Mouse (Mus musculus) heart, embryonic 16.5 days (tissue): ENCODE data around the gene Prkra. TPM values are rescaled to one million over a fixed set of nuclear protein-coding genes. Genes with fewer than 3 reads are reported as not detected.
A peak's percentile ranks its signal among the peaks of the same experiment; 100 is the strongest.
"Not testable (repeated sequence)": the region's sequence is repeated elsewhere in the genome, so short reads cannot be mapped to it uniquely, and the experiment has no call there.

Experiments used
- ATAC-seq: fragments of 200-750 bp; cut with Nextera tagmentation; replicated peaks from 2 replicates; pipeline ENCODE4 v1.8.0; 2017; ENCODE audit warnings: moderate number of reproducible peaks; ENCODE audit not compliant: insufficient read depth, low FRiP score; ENCODE audit errors: extremely low read depth
- H3K27ac ChIP-seq: fragments of 300-500 bp; sonication (generic); 2 replicates; pipeline ENCODE4 v1.5.1; 2014; ENCODE audit warnings: mild to moderate bottlenecking, low read length, control low read depth, moderate library complexity
- H3K27me3 ChIP-seq: fragments of 300-500 bp; sonication (generic); 2 replicates; pipeline ENCODE4 v1.6.1; 2014; ENCODE audit warnings: low read length, mixed read lengths; ENCODE audit not compliant: control insufficient read depth, insufficient read depth
- H3K36me3 ChIP-seq: fragments of 300-500 bp; sonication (generic); 2 replicates; pipeline ENCODE4 v1.6.1; 2014; ENCODE audit not compliant: control insufficient read depth, insufficient read depth
- H3K4me1 ChIP-seq: fragments of 300-500 bp; sonication (generic); 2 replicates; pipeline ENCODE4 v1.6.1; 2014; ENCODE audit warnings: low read length, mixed read lengths; ENCODE audit not compliant: control insufficient read depth, insufficient read depth
- H3K4me2 ChIP-seq: fragments of 300-500 bp; sonication (generic); 2 replicates; pipeline ENCODE4 v1.6.1; 2014; ENCODE audit warnings: low read depth, mild to moderate bottlenecking, control low read depth, low read length
- H3K4me3 ChIP-seq: fragments of 300-500 bp; sonication (generic); 2 replicates; pipeline ENCODE4 v1.5.1; 2014; ENCODE audit warnings: mild to moderate bottlenecking, control low read depth, low read length
- H3K9ac ChIP-seq: fragments of 300-500 bp; sonication (generic); 2 replicates; pipeline ENCODE4 v1.6.1; 2014; ENCODE audit warnings: low read length, control low read depth
- H3K9me3 ChIP-seq: fragments of 300-500 bp; sonication (generic); replicated peaks from 2 replicates; pipeline ENCODE4 v1.6.1; 2016; ENCODE audit warnings: low read length; ENCODE audit not compliant: control insufficient read depth
- WGBS: fragments of 180-500 bp; shearing (Covaris S2); extraction: QIAGEN DNeasy Blood & Tissue Kit; methylation state at CpG from one replicate; pipeline ENCODE4 v1.1.7; 2014; 5-methylcytosine and 5-hydroxymethylcytosine counted together
- polyA plus RNA-seq: library from polyadenylated mRNA; unstranded; fragments of >200 nt; fragmentation: Nextera tagmentation; extraction: Ambion mirVana; gene quantifications from 2 replicates; pipeline ENCODE4 v1.2.1, GENCODE M21; 2015

The Prkra gene
- polyA plus RNA-seq, 1 experiment from 2014 or later: 31.9 TPM

GRCm38 (mm10) chr2:76647441-76647869 lies 360 bp downstream of the Prkra start:
- Histone ChIP-seq H3K4me3 (peak overlapping the region; percentile 72), H3K4me1 (peaks cover 12% of the 10 kb centered on the region), H3K27me3 (no peaks in the 10 kb centered on the region), H3K36me3 (no peaks in the 10 kb centered on the region), H3K9me3 (no peaks in the 10 kb centered on the region), H3K27ac (peak overlapping the region; percentile 83), H3K4me2 (peak overlapping the region; percentile 85), H3K9ac (peak overlapping the region; percentile 84)
- WGBS: under 1% methylated on average over 27 of the region's 32 CpGs
- peak; percentile 23 for ATAC-seq

GRCm38 (mm10) chr2:76643801-76644200 lies 4.0 kb downstream of the Prkra start:
- H3K9me3 ChIP-seq: no peaks in the 10 kb centered on the region
- H3K9ac ChIP-seq: no peak overlapping the region
- H3K4me2 ChIP-seq: no peak overlapping the region
- H3K27me3 ChIP-seq: no peaks in the 10 kb centered on the region
- no peak overlapping the region for H3K4me3 ChIP-seq
- ATAC-seq: no peak
- H3K36me3 ChIP-seq: peaks cover 13% of the 10 kb centered on the region
- H3K4me1 ChIP-seq: peaks cover 10% of the 10 kb centered on the region
- H3K27ac ChIP-seq: no peak overlapping the region

GRCm38 (mm10) chr2:76639637-76640036 lies 8.2 kb downstream of the Prkra start:
- H3K4me2 ChIP-seq: no peak overlapping the region
- no peaks in the 10 kb centered on the region for H3K4me1 ChIP-seq
- ATAC-seq: no peak
- peaks cover 35% of the 10 kb centered on the region for H3K36me3 ChIP-seq
- no peak overlapping the region for H3K4me3 ChIP-seq
- no peaks in the 10 kb centered on the region for H3K9me3 ChIP-seq
- no peak overlapping the region for H3K9ac ChIP-seq
- H3K27ac ChIP-seq: no peak overlapping the region
- WGBS: 93% methylated on average over 2 of the region's 2 CpGs
- no peaks in the 10 kb centered on the region for H3K27me3 ChIP-seq

GRCm38 (mm10) chr2:76631600-76631999 lies 16.2 kb downstream of the Prkra start:
- 94% methylated on average over 4 of the region's 4 CpGs for WGBS
- no peak overlapping the region for H3K4me2 ChIP-seq
- no peaks in the 10 kb centered on the region for H3K4me1 ChIP-seq
- no peak overlapping the region for H3K27ac ChIP-seq
- no peak for ATAC-seq
- no peaks in the 10 kb centered on the region; the same call in 1 of the 2 replicates for H3K9me3 ChIP-seq
- no peaks in the 10 kb centered on the region for H3K27me3 ChIP-seq
- H3K36me3 ChIP-seq: peaks cover 64% of the 10 kb centered on the region
- no peak overlapping the region for H3K4me3 ChIP-seq
- H3K9ac ChIP-seq: no peak overlapping the region

GRCm38 (mm10) chr2:76630293-76630692 lies 17.5 kb downstream of the Prkra start:
- H3K4me3 ChIP-seq: no peak overlapping the region
- H3K9ac ChIP-seq: no peak overlapping the region
- H3K36me3 ChIP-seq: peaks cover 60% of the 10 kb centered on the region
- H3K27ac ChIP-seq: no peak overlapping the region
- 81% methylated on average over 12 of the region's 12 CpGs for WGBS
- peaks cover 6% of the 10 kb centered on the region for H3K9me3 ChIP-seq
- H3K27me3 ChIP-seq: no peaks in the 10 kb centered on the region
- H3K4me1 ChIP-seq: no peaks in the 10 kb centered on the region
- no peak overlapping the region for H3K4me2 ChIP-seq
- no peak for ATAC-seq

- not testable (repeated sequence) for ATAC-seq, H3K9me3 ChIP-seq, H3K4me2 ChIP-seq, H3K4me1 ChIP-seq, H3K27ac ChIP-seq, H3K9ac ChIP-seq, H3K4me3 ChIP-seq, H3K27me3 ChIP-seq
- peaks cover 22% of the 10 kb centered on the region for H3K36me3 ChIP-seq
- 85% methylated on average over 2 of the region's 2 CpGs for WGBS
These were observed 25.5 kb downstream of the Prkra start for GRCm38 (mm10) chr2:76622316-76622715.

GRCm38 (mm10) chr2:76621724-76622123 lies 26.1 kb downstream of the Prkra start:
- Histone ChIP-seq H3K27ac (no peak overlapping the region), H3K4me1 (no peaks in the 10 kb centered on the region), H3K4me2 (no peak overlapping the region), H3K36me3 (peaks cover 18% of the 10 kb centered on the region), H3K9me3 (peaks cover 8% of the 10 kb centered on the region), H3K4me3 (no peak overlapping the region), H3K27me3 (no peaks in the 10 kb centered on the region), H3K9ac (no peak overlapping the region)
- 77% methylated on average over 1 of the region's 1 CpGs for WGBS
- ATAC-seq: no peak

GRCm38 (mm10) chr2:76620188-76620587 lies 27.6 kb downstream of the Prkra start:
- H3K4me3 ChIP-seq: no peak overlapping the region
- no peaks in the 10 kb centered on the region for H3K4me1 ChIP-seq
- H3K27ac ChIP-seq: no peak overlapping the region
- peaks cover 1% of the 10 kb centered on the region; the same call in 1 of the 2 replicates for H3K9me3 ChIP-seq
- WGBS: 83% methylated on average over 5 of the region's 5 CpGs
- no peak overlapping the region for H3K4me2 ChIP-seq
- ATAC-seq: no peak
- H3K27me3 ChIP-seq: no peaks in the 10 kb centered on the region
- H3K9ac ChIP-seq: no peak overlapping the region
- peaks cover 7% of the 10 kb centered on the region; the same call in 1 of the 2 replicates for H3K36me3 ChIP-seq

GRCm38 (mm10) chr2:76618078-76618477 lies 29.7 kb downstream of the Prkra start:
- no peak overlapping the region for H3K27ac ChIP-seq
- H3K4me3 ChIP-seq: no peak overlapping the region
- no peak overlapping the region for H3K9ac ChIP-seq
- H3K4me1 ChIP-seq: no peaks in the 10 kb centered on the region
- 29% methylated on average over 1 of the region's 1 CpGs for WGBS
- no peak overlapping the region for H3K4me2 ChIP-seq
- H3K9me3 ChIP-seq: no peaks in the 10 kb centered on the region; the same call in 1 of the 2 replicates
- H3K27me3 ChIP-seq: no peaks in the 10 kb centered on the region
- no peak for ATAC-seq
- no peaks in the 10 kb centered on the region for H3K36me3 ChIP-seq
